Mouse (Mus musculus): ENCODE data around the gene 4930550L24Rik.

The 4930550L24Rik gene

DNA sequence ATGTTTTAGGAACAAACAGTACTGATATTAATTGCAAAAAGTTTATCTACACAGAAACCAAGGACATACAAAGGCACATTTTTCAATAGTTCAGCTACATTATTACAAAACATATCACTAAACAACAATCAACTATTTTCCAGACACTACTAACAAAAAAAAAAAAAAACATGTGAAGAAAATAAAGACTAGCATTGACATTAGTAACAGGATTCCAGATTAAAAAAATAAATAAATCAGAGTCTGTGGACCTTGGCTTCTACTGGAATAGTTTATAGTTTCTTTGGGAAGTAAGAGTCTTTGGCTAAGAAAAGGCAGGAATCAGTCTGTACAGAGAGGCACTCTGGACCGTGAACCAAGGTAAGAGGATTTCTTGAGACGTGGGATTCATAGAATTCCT, at the start of gene 4930550L24Rik:
Gene 4930550L24Rik, plus strand, starts transcription at position 301 of the 400 bp plus-strand sequence.
- in situ Hi-C loops (cut with MboI; ENCODE audit: low pct_unique_long_range_greater_than_20kb in 1 of 2, low sequenced_read_pairs in 2 of 2, unreplicated experiment in 1 of 2): no loop called here

GRCm38 (mm10) chrX:58900753-58901152, 8.4 kb upstream of the 4930550L24Rik start:
- in situ Hi-C loops (cut with MboI; ENCODE audit: low pct_unique_long_range_greater_than_20kb in 1 of 2, low sequenced_read_pairs in 2 of 2, unreplicated experiment in 1 of 2): no loop called here

DNA sequence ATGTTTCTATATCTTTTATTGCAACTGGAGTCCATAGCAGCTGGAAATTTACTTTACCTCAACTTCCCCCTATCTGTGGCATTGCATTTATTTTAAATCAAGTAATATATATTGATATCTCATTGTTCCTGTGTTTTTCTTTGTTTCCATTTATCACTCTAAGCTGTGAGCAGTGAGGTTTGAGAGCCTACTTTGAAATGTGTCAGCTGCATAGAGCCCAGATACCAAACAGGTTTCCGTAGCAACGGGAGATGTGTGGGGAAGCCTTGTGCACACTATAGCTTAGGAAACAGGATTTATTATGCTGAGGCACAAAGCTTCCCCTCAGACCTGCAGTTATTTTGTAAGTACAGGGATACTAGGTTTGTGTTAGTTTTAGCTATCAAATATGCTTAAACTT, 58.8 kb downstream of the 4930550L24Rik start:
- in situ Hi-C loops (cut with MboI; ENCODE audit: low pct_unique_long_range_greater_than_20kb in 1 of 2, low sequenced_read_pairs in 2 of 2, unreplicated experiment in 1 of 2): no loop called here

Measured in mouse embryonic stem cell (cell line).